Mouse (Mus musculus): Measurements from ENCODE around the gene Actr3b.
A peak's percentile ranks its signal among the peaks of the same experiment; 100 is the strongest.
"Not testable (repeated sequence)": the region's sequence is repeated elsewhere in the genome, so short reads cannot be mapped to it uniquely, and the experiment has no call there.

The Actr3b gene

GRCm38 (mm10) chr5:25759460-25760409 lies at the start of gene Actr3b:
Actr3b (plus strand) TSS chr5:25759997.
- peak; percentile 86 for DNase-seq (ENCODE audit: low spot score)

GRCm38 (mm10) chr5:25713001-25713706 lies 46.6 kb upstream of the Actr3b start:
- not testable (repeated sequence) for DNase-seq (ENCODE audit: low spot score)

- no peak for DNase-seq (ENCODE audit: low spot score)
Observed at GRCm38 (mm10) chr5:25719390-25719789, 40.4 kb upstream of the Actr3b start.

- no peak for DNase-seq (ENCODE audit: low spot score)
Observed at GRCm38 (mm10) chr5:25723016-25723415, 36.8 kb upstream of the Actr3b start.

GRCm38 (mm10) chr5:25724134-25724675 lies 35.6 kb upstream of the Actr3b start:
- no peak for DNase-seq (ENCODE audit: low spot score)

GRCm38 (mm10) chr5:25734318-25734717 lies 25.5 kb upstream of the Actr3b start:
- peak; percentile 10 for DNase-seq (ENCODE audit: low spot score)

GRCm38 (mm10) chr5:25735861-25736260 lies 23.9 kb upstream of the Actr3b start:
- DNase-seq (ENCODE audit: low spot score) = no peak

- DNase-seq (ENCODE audit: low spot score) = no peak
Observed at GRCm38 (mm10) chr5:25738448-25738847, 21.3 kb upstream of the Actr3b start.

GRCm38 (mm10) chr5:25738902-25739301 lies 20.9 kb upstream of the Actr3b start:
- DNase-seq (ENCODE audit: low spot score) = not testable (repeated sequence)

GRCm38 (mm10) chr5:25747904-25748303 lies 11.9 kb upstream of the Actr3b start:
- no peak for DNase-seq (ENCODE audit: low spot score)

- DNase-seq (ENCODE audit: low spot score) = no peak
Observed at GRCm38 (mm10) chr5:25748613-25749012, 11.2 kb upstream of the Actr3b start.

GRCm38 (mm10) chr5:25751552-25751951 lies 8.2 kb upstream of the Actr3b start:
- peak; percentile 15 for DNase-seq (ENCODE audit: low spot score)

- DNase-seq (ENCODE audit: low spot score) = peak; percentile 27
Observed at GRCm38 (mm10) chr5:25752862-25753261, 6.9 kb upstream of the Actr3b start.

GRCm38 (mm10) chr5:25753556-25754235 lies 6.1 kb upstream of the Actr3b start:
- no peak for DNase-seq (ENCODE audit: low spot score)

GRCm38 (mm10) chr5:25754236-25754766 lies 5.5 kb upstream of the Actr3b start:
- peak; percentile 36 for DNase-seq (ENCODE audit: low spot score)

- no peak for DNase-seq (ENCODE audit: low spot score)
Observed at GRCm38 (mm10) chr5:25760410-25760832, 624 bp downstream of the Actr3b start.

GRCm38 (mm10) chr5:25760871-25761270 lies 1.1 kb downstream of the Actr3b start:
- no peak for DNase-seq (ENCODE audit: low spot score)

- no peak for DNase-seq (ENCODE audit: low spot score)
Observed at GRCm38 (mm10) chr5:25761850-25762249, 2.1 kb downstream of the Actr3b start.

- DNase-seq (ENCODE audit: low spot score) = no peak
Observed at GRCm38 (mm10) chr5:25769006-25769405, 9.2 kb downstream of the Actr3b start.

GRCm38 (mm10) chr5:25769406-25769805 lies 9.6 kb downstream of the Actr3b start:
- no peak for DNase-seq (ENCODE audit: low spot score)

- no peak for DNase-seq (ENCODE audit: low spot score)
Observed at GRCm38 (mm10) chr5:25772456-25772855, 12.7 kb downstream of the Actr3b start.

All from lung, postnatal 25 days (tissue).